Mouse (Mus musculus) stomach, postnatal 0 days (tissue): ENCODE results near the gene 1700113H08Rik. TPM values are rescaled to one million over a fixed set of nuclear protein-coding genes. Genes with fewer than 3 reads are reported as not detected.

Source experiments
- ATAC-seq: fragments of 200-750 bp; cut with Nextera tagmentation; 2 replicates; pipeline ENCODE4 v1.8.0; 2017; ENCODE audit not compliant: low FRiP score, low TSS enrichment
- DNase-seq: peaks from one replicate; pipeline ENCODE4 v3.0.0-alpha.2; 2016; ENCODE audit warnings: low spot score
- H3K27ac ChIP-seq: fragments of 300-500 bp; sonication (generic); replicated peaks from 2 replicates; pipeline ENCODE4 v1.5.1; 2014; ENCODE audit warnings: mild to moderate bottlenecking, control low read depth
- H3K27me3 ChIP-seq: fragments of 300-500 bp; sonication (generic); 2 replicates; pipeline ENCODE4 v1.6.1; 2014; ENCODE audit warnings: low read length; ENCODE audit not compliant: control insufficient read depth, insufficient read depth
- H3K36me3 ChIP-seq: fragments of 300-500 bp; sonication (generic); 2 replicates; pipeline ENCODE4 v1.6.1; 2014; ENCODE audit warnings: low read length, mixed read lengths; ENCODE audit not compliant: control insufficient read depth, insufficient read depth
- H3K4me1 ChIP-seq: fragments of 300-500 bp; sonication (generic); replicated peaks from 2 replicates; pipeline ENCODE4 v1.6.1; 2014; ENCODE audit warnings: antibody characterized with exemption; ENCODE audit not compliant: control insufficient read depth, insufficient read depth
- H3K4me2 ChIP-seq: fragments of 300-500 bp; sonication (generic); replicated peaks from 2 replicates; pipeline ENCODE4 v1.6.1; 2014; ENCODE audit warnings: low read depth, mild to moderate bottlenecking, control low read depth, moderate library complexity
- H3K4me3 ChIP-seq: fragments of 300-500 bp; sonication (generic); 2 replicates; pipeline ENCODE4 v1.5.1; 2014; ENCODE audit warnings: low read depth, low read length, control low read depth
- H3K9ac ChIP-seq: fragments of 300-500 bp; sonication (generic); 2 replicates; pipeline ENCODE4 v1.6.1; 2014; ENCODE audit warnings: mild to moderate bottlenecking, low read length, control low read depth, mixed read lengths
- H3K9me3 ChIP-seq: fragments of 300-500 bp; sonication (generic); 2 replicates; pipeline ENCODE4 v1.6.1; 2016; ENCODE audit warnings: low read length; ENCODE audit not compliant: control insufficient read depth
- CTCF ChIP-seq: IDR thresholded peaks from 2 replicates; pipeline ENCODE4 v1.5.1; 2016; ENCODE audit warnings: antibody characterized with exemption, low read depth, mild to moderate bottlenecking, moderate library complexity
- EP300 ChIP-seq: optimal IDR thresholded peaks from 2 replicates; pipeline ENCODE3; 2016; ENCODE audit warnings: antibody characterized with exemption
- WGBS: fragments of 180-500 bp; shearing (Covaris S2); extraction: QIAGEN DNeasy Blood & Tissue Kit; methylation state at CpG from one replicate; pipeline ENCODE4 v1.1.7; 2014; 5-methylcytosine and 5-hydroxymethylcytosine counted together
- polyA plus RNA-seq: library from polyadenylated mRNA; unstranded; fragments of >200 nt; fragmentation: Nextera tagmentation; extraction: Ambion mirVana; gene quantifications from 2 replicates; pipeline ENCODE4 v1.2.1, GENCODE M21; 2015

The 1700113H08Rik gene
- polyA plus RNA-seq, 1 experiment from 2014 or later: not detected

- H3K27ac ChIP-seq: no peak overlapping the region
- H3K4me1 ChIP-seq: no peaks in the 10 kb centered on the region
- DNase-seq (no peak), ATAC-seq (no peak)
- H3K4me3 ChIP-seq: no peak overlapping the region
- 58% methylated on average over 7 of the region's 7 CpGs for WGBS
- H3K4me2 ChIP-seq: no peak overlapping the region
- no peaks in the 10 kb centered on the region for H3K36me3 ChIP-seq
- H3K9ac ChIP-seq: no peak overlapping the region
- no peak for TF ChIP-seq CTCF
- TF ChIP-seq EP300: no peak
- H3K9me3 ChIP-seq: no peaks in the 10 kb centered on the region
- H3K27me3 ChIP-seq: no peaks in the 10 kb centered on the region
These were observed 138.4 kb downstream of the 1700113H08Rik start for GRCm38 (mm10) chr10:87196123-87196756.

GRCm38 (mm10) chr10:87198720-87199119 is 140.9 kb downstream of the 1700113H08Rik start:
- Histone ChIP-seq H3K4me3 (no peak overlapping the region), H3K27ac (no peak overlapping the region), H3K9me3 (no peaks in the 10 kb centered on the region), H3K9ac (no peak overlapping the region), H3K27me3 (no peaks in the 10 kb centered on the region), H3K4me1 (no peaks in the 10 kb centered on the region), H3K36me3 (no peaks in the 10 kb centered on the region), H3K4me2 (no peak overlapping the region)
- DNase-seq: no peak
- WGBS: 89% methylated on average over 2 of the region's 2 CpGs
- no peak for ATAC-seq
- TF ChIP-seq CTCF (no peak), EP300 (no peak)

DNA sequence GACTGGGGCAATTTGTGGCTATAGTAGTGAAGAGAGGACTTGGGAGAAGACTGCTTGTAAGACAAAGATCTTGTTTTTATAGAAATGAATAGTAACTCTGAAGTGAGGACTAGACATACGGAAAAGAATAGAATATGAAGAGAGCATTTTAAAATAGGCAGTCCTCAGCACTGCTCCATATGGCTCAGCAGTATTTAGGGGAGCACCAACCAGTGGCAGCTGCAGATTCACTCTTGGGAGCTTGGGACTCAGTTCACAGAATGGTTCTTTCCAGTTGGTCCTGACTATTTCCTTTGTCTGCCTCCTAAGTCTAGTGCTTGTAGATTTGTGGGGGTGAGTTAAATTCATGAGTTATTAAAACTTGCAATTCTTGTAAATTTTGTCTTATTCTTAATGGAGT is 151.6 kb downstream of the 1700113H08Rik start:
- ATAC-seq (no peak), DNase-seq (no peak)
- H3K27ac ChIP-seq: no peak overlapping the region
- H3K4me2 ChIP-seq: no peak overlapping the region
- H3K9ac ChIP-seq: no peak overlapping the region
- TF ChIP-seq CTCF (no peak), EP300 (no peak)
- no peaks in the 10 kb centered on the region for H3K9me3 ChIP-seq
- no peaks in the 10 kb centered on the region for H3K4me1 ChIP-seq
- no peaks in the 10 kb centered on the region for H3K27me3 ChIP-seq
- no peak overlapping the region for H3K4me3 ChIP-seq
- 78% methylated on average over 1 of the region's 1 CpGs for WGBS
- no peaks in the 10 kb centered on the region for H3K36me3 ChIP-seq

- 74% methylated on average over 4 of the region's 4 CpGs for WGBS
- DNase-seq: no peak
- TF ChIP-seq CTCF: no peak
These were observed 153.2 kb downstream of the 1700113H08Rik start for GRCm38 (mm10) chr10:87211046-87211445.

GRCm38 (mm10) chr10:87212854-87213253 is 155.0 kb downstream of the 1700113H08Rik start:
- TF ChIP-seq CTCF (no peak), EP300 (no peak)
- H3K9ac ChIP-seq: no peak overlapping the region
- no peak overlapping the region for H3K27ac ChIP-seq
- no peaks in the 10 kb centered on the region for H3K9me3 ChIP-seq
- DNase-seq (no peak), ATAC-seq (no peak)
- no peaks in the 10 kb centered on the region for H3K27me3 ChIP-seq
- no peaks in the 10 kb centered on the region for H3K4me1 ChIP-seq
- H3K4me3 ChIP-seq: no peak overlapping the region
- H3K4me2 ChIP-seq: no peak overlapping the region
- 34% methylated on average over 2 of the region's 2 CpGs for WGBS
- no peaks in the 10 kb centered on the region for H3K36me3 ChIP-seq

More at GRCm38 (mm10) chr10:87211046-87211445, 153.2 kb downstream of the 1700113H08Rik start:
- Histone ChIP-seq H3K4me2 (no peak overlapping the region), H3K9ac (no peak overlapping the region), H3K27me3 (no peaks in the 10 kb centered on the region), H3K4me1 (no peaks in the 10 kb centered on the region), H3K4me3 (no peak overlapping the region), H3K9me3 (no peaks in the 10 kb centered on the region), H3K27ac (no peak overlapping the region), H3K36me3 (no peaks in the 10 kb centered on the region)
- ATAC-seq: no peak

GRCm38 (mm10) chr10:87230071-87230910 is 172.4 kb downstream of the 1700113H08Rik start:
- H3K4me3 ChIP-seq: no peak overlapping the region
- no peak overlapping the region for H3K27ac ChIP-seq
- no peak for TF ChIP-seq CTCF
- TF ChIP-seq EP300: no peak
- no peaks in the 10 kb centered on the region for H3K36me3 ChIP-seq
- no peaks in the 10 kb centered on the region for H3K4me1 ChIP-seq
- H3K27me3 ChIP-seq: no peaks in the 10 kb centered on the region
- H3K9me3 ChIP-seq: no peaks in the 10 kb centered on the region
- WGBS: 61% methylated on average over 31 of the region's 31 CpGs
- DNase-seq (no peak), ATAC-seq (no peak)
- H3K4me2 ChIP-seq: no peak overlapping the region
- H3K9ac ChIP-seq: no peak overlapping the region
